Mouse (Mus musculus): ENCODE measurements around the gene Padi3. TPM values are rescaled to one million over a fixed set of nuclear protein-coding genes. Genes with fewer than 3 reads are reported as not detected.

The Padi3 gene
- total and polyA plus RNA-seq, 2 experiments from 2014 or later, result 0.05 TPM; not detected in 1

GRCm38 (mm10) chr4:140784292-140784945 lies 26.0 kb downstream of the Padi3 start:
- H3K4me3 ChIP-seq (ENCODE audit: low read length), result no peak overlapping the region
- no peaks in the 10 kb centered on the region for H3K27me3 ChIP-seq (ENCODE audit: insufficient read depth, low read length)
- WGBS, result 91% methylated on average over 9 of the region's 9 CpGs
- H3K27ac ChIP-seq, result no peak overlapping the region
- H3K9me3 ChIP-seq (ENCODE audit: low read length), result no peaks in the 10 kb centered on the region
- no peaks in the 10 kb centered on the region for H3K36me3 ChIP-seq (ENCODE audit: insufficient read depth, low read length)
- H3K9ac ChIP-seq (replicated peaks; ENCODE audit: low read length), result no peak overlapping the region
- no peak overlapping the region for H3K4me2 ChIP-seq (ENCODE audit: low read depth, low read length)
- no peak for DNase-seq (ENCODE audit: low spot score)
- no peak for ATAC-seq
- TF ChIP-seq CTCF (IDR thresholded peaks at IDR 0.05; ENCODE audit: low read depth), result 0 out of 2 replicates have a peak, but pooled peaks have one; percentile 1
- H3K4me1 ChIP-seq (ENCODE audit: insufficient read depth, low read length), result no peaks in the 10 kb centered on the region

GRCm38 (mm10) chr4:140782821-140783220 lies 27.6 kb downstream of the Padi3 start:
- Histone ChIP-seq H3K36me3 (ENCODE audit: insufficient read depth, low read length) (no peaks in the 10 kb centered on the region), H3K27me3 (ENCODE audit: insufficient read depth, low read length) (no peaks in the 10 kb centered on the region), H3K27ac (no peak overlapping the region), H3K9me3 (ENCODE audit: low read length) (no peaks in the 10 kb centered on the region), H3K4me1 (ENCODE audit: insufficient read depth, low read length) (no peaks in the 10 kb centered on the region), H3K4me3 (ENCODE audit: low read length) (no peak overlapping the region), H3K4me2 (ENCODE audit: low read depth, low read length) (no peak overlapping the region), H3K9ac (replicated peaks; ENCODE audit: low read length) (no peak overlapping the region)
- ATAC-seq (no peak), DNase-seq (ENCODE audit: low spot score) (no peak)
- 92% methylated on average over 9 of the region's 9 CpGs for WGBS
- TF ChIP-seq CTCF (IDR thresholded peaks at IDR 0.05; ENCODE audit: low read depth), result no peak

- Histone ChIP-seq H3K4me2 (ENCODE audit: low read depth, low read length) (no peak overlapping the region), H3K27me3 (ENCODE audit: insufficient read depth, low read length) (no peaks in the 10 kb centered on the region), H3K4me3 (ENCODE audit: low read length) (no peak overlapping the region), H3K9ac (replicated peaks; ENCODE audit: low read length) (no peak overlapping the region), H3K9me3 (ENCODE audit: low read length) (no peaks in the 10 kb centered on the region), H3K4me1 (ENCODE audit: insufficient read depth, low read length) (no peaks in the 10 kb centered on the region), H3K36me3 (ENCODE audit: insufficient read depth, low read length) (no peaks in the 10 kb centered on the region), H3K27ac (no peak overlapping the region)
- peak; percentile 6 for DNase-seq (ENCODE audit: low spot score)
- ATAC-seq, result no peak
- WGBS, result 76% methylated on average over 14 of the region's 14 CpGs
- no peak for TF ChIP-seq CTCF (IDR thresholded peaks at IDR 0.05; ENCODE audit: low read depth)
Measured at GRCm38 (mm10) chr4:140780507-140780906, 29.9 kb downstream of the Padi3 start.

- H3K9me3 ChIP-seq (ENCODE audit: low read length), result no peaks in the 10 kb centered on the region
- no peak overlapping the region for H3K9ac ChIP-seq (replicated peaks; ENCODE audit: low read length)
- ATAC-seq (no peak), DNase-seq (ENCODE audit: low spot score) (peak; percentile 56)
- no peak overlapping the region for H3K4me3 ChIP-seq (ENCODE audit: low read length)
- H3K4me1 ChIP-seq (ENCODE audit: insufficient read depth, low read length), result no peaks in the 10 kb centered on the region
- no peak overlapping the region for H3K4me2 ChIP-seq (ENCODE audit: low read depth, low read length)
- H3K36me3 ChIP-seq (ENCODE audit: insufficient read depth, low read length), result no peaks in the 10 kb centered on the region
- H3K27ac ChIP-seq, result no peak overlapping the region
- 29% methylated on average over 19 of the region's 19 CpGs for WGBS
- TF ChIP-seq CTCF (IDR thresholded peaks at IDR 0.05; ENCODE audit: low read depth), result no peak
- no peaks in the 10 kb centered on the region for H3K27me3 ChIP-seq (ENCODE audit: insufficient read depth, low read length)
Measured at GRCm38 (mm10) chr4:140779803-140780397, 30.5 kb downstream of the Padi3 start.

GRCm38 (mm10) chr4:140776623-140777022 lies 33.8 kb downstream of the Padi3 start:
- Histone ChIP-seq H3K27ac (no peak overlapping the region), H3K9ac (replicated peaks; ENCODE audit: low read length) (no peak overlapping the region), H3K27me3 (ENCODE audit: insufficient read depth, low read length) (no peaks in the 10 kb centered on the region), H3K4me3 (ENCODE audit: low read length) (no peak overlapping the region), H3K4me2 (ENCODE audit: low read depth, low read length) (no peak overlapping the region), H3K9me3 (ENCODE audit: low read length) (no peaks in the 10 kb centered on the region), H3K36me3 (ENCODE audit: insufficient read depth, low read length) (no peaks in the 10 kb centered on the region), H3K4me1 (ENCODE audit: insufficient read depth, low read length) (no peaks in the 10 kb centered on the region)
- ATAC-seq (no peak), DNase-seq (ENCODE audit: low spot score) (no peak)
- 79% methylated on average over 13 of the region's 13 CpGs for WGBS
- TF ChIP-seq CTCF (IDR thresholded peaks at IDR 0.05; ENCODE audit: low read depth), result no peak

GRCm38 (mm10) chr4:140775876-140776275 lies 34.6 kb downstream of the Padi3 start:
- no peak overlapping the region for H3K9ac ChIP-seq (replicated peaks; ENCODE audit: low read length)
- WGBS, result 88% methylated on average over 10 of the region's 10 CpGs

GRCm38 (mm10) chr4:140774893-140775292 lies 35.6 kb downstream of the Padi3 start:
- H3K36me3 ChIP-seq (ENCODE audit: insufficient read depth, low read length), result no peaks in the 10 kb centered on the region
- WGBS, result 85% methylated on average over 9 of the region's 9 CpGs
- no peak overlapping the region for H3K27ac ChIP-seq
- H3K4me1 ChIP-seq (ENCODE audit: insufficient read depth, low read length), result no peaks in the 10 kb centered on the region
- no peaks in the 10 kb centered on the region for H3K27me3 ChIP-seq (ENCODE audit: insufficient read depth, low read length)
- H3K4me2 ChIP-seq (ENCODE audit: low read depth, low read length), result no peak overlapping the region
- no peak overlapping the region for H3K4me3 ChIP-seq (ENCODE audit: low read length)
- ATAC-seq, result no peak
- DNase-seq (ENCODE audit: low spot score), result no peak
- H3K9me3 ChIP-seq (ENCODE audit: low read length), result no peaks in the 10 kb centered on the region
- no peak overlapping the region for H3K9ac ChIP-seq (replicated peaks; ENCODE audit: low read length)
- TF ChIP-seq CTCF (IDR thresholded peaks at IDR 0.05; ENCODE audit: low read depth), result no peak

More at GRCm38 (mm10) chr4:140775876-140776275, 34.6 kb downstream of the Padi3 start:
- Histone ChIP-seq H3K9me3 (ENCODE audit: low read length) (no peaks in the 10 kb centered on the region), H3K36me3 (ENCODE audit: insufficient read depth, low read length) (no peaks in the 10 kb centered on the region), H3K27ac (no peak overlapping the region), H3K27me3 (ENCODE audit: insufficient read depth, low read length) (no peaks in the 10 kb centered on the region), H3K4me1 (ENCODE audit: insufficient read depth, low read length) (no peaks in the 10 kb centered on the region), H3K4me3 (ENCODE audit: low read length) (no peak overlapping the region), H3K4me2 (ENCODE audit: low read depth, low read length) (no peak overlapping the region)
- no peak for TF ChIP-seq CTCF (IDR thresholded peaks at IDR 0.05; ENCODE audit: low read depth)
- ATAC-seq (no peak), DNase-seq (ENCODE audit: low spot score) (no peak)
